Mouse (Mus musculus) MEL (cell line): Measurements from ENCODE around the gene Slc3a1. TPM values are rescaled to one million over a fixed set of nuclear protein-coding genes. Genes with fewer than 3 reads are reported as not detected.
A peak's percentile ranks its signal among the peaks of the same experiment; 100 is the strongest.

ENCODE experiments used
- DNase-seq: peaks from one replicate; pipeline ENCODE4 v3.0.0; 2011; ENCODE audit warnings: low read depth, low spot score
- H3K27ac ChIP-seq: 2 replicates; pipeline ENCODE4 v1.5.1; 2012; ENCODE audit warnings: low read depth, mild to moderate bottlenecking, control low read depth, low read length, moderate library complexity; ENCODE audit not compliant: control insufficient read depth
- H3K27me3 ChIP-seq, 2 experiments: fragments of 150-350 bp in 1 of 2; sonication (generic) in 1 of 2; 2 replicates each; pipeline ENCODE4 v1.6.1; 2012; ENCODE audit warnings: low read length in 2 of 2, mild to moderate bottlenecking in 2 of 2, improper control_type of control experiment in 1 of 2, moderate library complexity in 1 of 2; ENCODE audit not compliant: insufficient read depth in 2 of 2, control insufficient read depth in 1 of 2
- H3K36me3 ChIP-seq, 2 experiments: 2 replicates each; pipeline ENCODE4 v1.6.1; 2012 to 2014; ENCODE audit warnings: low read length in 2 of 2, improper control_type of control experiment in 1 of 2, inconsistent platforms in 1 of 2, mild to moderate bottlenecking in 1 of 2; ENCODE audit not compliant: insufficient read depth in 2 of 2, control insufficient read depth in 1 of 2
- H3K4me1 ChIP-seq, 2 experiments: fragments of 150-350 bp in 1 of 2; sonication (generic) in 1 of 2; 2 replicates each; pipeline ENCODE4 v1.6.1; 2012; ENCODE audit warnings: low read length in 2 of 2, improper control_type of control experiment in 1 of 2, mild to moderate bottlenecking in 1 of 2; ENCODE audit not compliant: insufficient read depth in 2 of 2, control insufficient read depth in 1 of 2
- H3K4me3 ChIP-seq, 2 experiments: fragments of 150-350 bp in 1 of 2; sonication (generic) in 1 of 2; 2 replicates each; pipeline ENCODE4 v1.5.1; 2012; ENCODE audit warnings: low read depth in 2 of 2, low read length in 2 of 2, mild to moderate bottlenecking in 2 of 2, moderate library complexity in 2 of 2, control low read depth in 1 of 2, improper control_type of control experiment in 1 of 2; ENCODE audit not compliant: control insufficient read depth in 1 of 2, insufficient read depth in 1 of 2
- H3K79me2 ChIP-seq: 2 replicates; pipeline ENCODE4 v1.6.1; 2012; ENCODE audit warnings: mild to moderate bottlenecking, low read length, moderate library complexity; ENCODE audit not compliant: control insufficient read depth, poor library complexity, insufficient read depth
- H3K9ac ChIP-seq: 2 replicates; pipeline ENCODE4 v1.6.1; 2012; ENCODE audit warnings: low read depth, mild to moderate bottlenecking, control low read depth, low read length, moderate library complexity; ENCODE audit not compliant: control insufficient read depth, poor library complexity, severe bottlenecking
- H3K9me3 ChIP-seq: fragments of 150-350 bp; sonication (generic); replicated peaks from 2 replicates; pipeline ENCODE4 v1.6.1; 2012; ENCODE audit warnings: mild to moderate bottlenecking, low read length, improper control_type of control experiment, moderate library complexity; ENCODE audit not compliant: insufficient read depth
- BHLHE40 ChIP-seq: IDR thresholded peaks from 2 replicates; pipeline ENCODE4 v1.6.1; 2012; ENCODE audit warnings: low read depth, mild to moderate bottlenecking, inconsistent platforms, low read length, improper control_type of control experiment, borderline replicate concordance
- CHD1 ChIP-seq: IDR thresholded peaks from 2 replicates; pipeline ENCODE4 v1.6.1; 2012; ENCODE audit warnings: low read depth, mild to moderate bottlenecking, inconsistent platforms, low read length, improper control_type of control experiment
- CTCF ChIP-seq, 3 experiments: IDR thresholded peaks in 2 of 3; conservative IDR thresholded peaks in 1 of 3; 2 replicates each; pipeline ENCODE4 v1.5.1; 2011 to 2012; ENCODE audit warnings: low read length in 3 of 3, low read depth in 2 of 3, mild to moderate bottlenecking in 2 of 3, improper control_type of control experiment in 1 of 3, inconsistent platforms in 1 of 3, mixed read lengths in 1 of 3, moderate library complexity in 1 of 3; ENCODE audit not compliant: control insufficient read depth in 1 of 3, insufficient read depth in 1 of 3, poor library complexity in 1 of 3, severe bottlenecking in 1 of 3
- E2F4 ChIP-seq: IDR thresholded peaks from 2 replicates; pipeline ENCODE4 v1.6.1; 2011; ENCODE audit warnings: low read depth, low read length, improper control_type of control experiment, borderline replicate concordance
- ELF1 ChIP-seq: IDR thresholded peaks from 2 replicates; pipeline ENCODE4 v1.6.1; 2014; ENCODE audit warnings: low read depth, mild to moderate bottlenecking, inconsistent platforms, low read length, improper control_type of control experiment, moderate library complexity
- EP300 ChIP-seq, 2 experiments: IDR thresholded peaks; 2 replicates each; pipeline ENCODE4 v1.6.1; 2011; ENCODE audit warnings: improper control_type of control experiment in 2 of 2, low read length in 2 of 2, low read depth in 1 of 2, mild to moderate bottlenecking in 1 of 2
- GABPA ChIP-seq: IDR thresholded peaks from 2 replicates; pipeline ENCODE4 v1.6.1; 2012; ENCODE audit warnings: low read depth, mild to moderate bottlenecking, inconsistent platforms, low read length, improper control_type of control experiment, moderate library complexity
- GATA1 ChIP-seq: IDR thresholded peaks from 2 replicates; pipeline ENCODE4 v1.6.1; 2011; ENCODE audit warnings: low read depth, low read length, improper control_type of control experiment
- JUND ChIP-seq: IDR thresholded peaks from 2 replicates; pipeline ENCODE4 v1.6.1; 2011; ENCODE audit warnings: low read depth, mild to moderate bottlenecking, improper control_type of control experiment, low read length
- MAX ChIP-seq: IDR thresholded peaks from 2 replicates; pipeline ENCODE4 v1.6.1; 2011; ENCODE audit warnings: low read length, improper control_type of control experiment
- MAZ ChIP-seq: IDR thresholded peaks from 2 replicates; pipeline ENCODE4 v1.6.1; 2012; ENCODE audit warnings: low read depth, mild to moderate bottlenecking, inconsistent platforms, low read length, improper control_type of control experiment
- MXI1 ChIP-seq: IDR thresholded peaks from 2 replicates; pipeline ENCODE4 v1.6.1; 2011; ENCODE audit warnings: mild to moderate bottlenecking, low read depth, low read length, improper control_type of control experiment
- MYB ChIP-seq: IDR thresholded peaks from 2 replicates; pipeline ENCODE4 v1.6.1; 2011; ENCODE audit warnings: mild to moderate bottlenecking, low read depth, low read length, improper control_type of control experiment
- NELFE ChIP-seq: IDR thresholded peaks from 2 replicates; pipeline ENCODE4 v1.6.1; 2011; ENCODE audit warnings: low read depth, low read length, improper control_type of control experiment
- NRF1 ChIP-seq: IDR thresholded peaks from 2 replicates; pipeline ENCODE4 v1.6.1; 2014; ENCODE audit warnings: low read depth, mild to moderate bottlenecking, inconsistent platforms, low read length, improper control_type of control experiment, moderate library complexity; ENCODE audit not compliant: poor library complexity, insufficient read depth, severe bottlenecking
- POLR2A ChIP-seq, 2 experiments: IDR thresholded peaks; 2 replicates each; pipeline ENCODE4 v1.6.1; 2011 to 2012; ENCODE audit warnings: low read length in 2 of 2, mild to moderate bottlenecking in 2 of 2, control low read depth in 1 of 2, improper control_type of control experiment in 1 of 2, low read depth in 1 of 2, moderate library complexity in 1 of 2; ENCODE audit not compliant: control insufficient read depth in 1 of 2, insufficient read depth in 1 of 2, poor library complexity in 1 of 2
- POLR2AphosphoS2 ChIP-seq: IDR thresholded peaks from 2 replicates; pipeline ENCODE4 v1.6.1; 2011; ENCODE audit warnings: low read length, improper control_type of control experiment
- POLR2AphosphoS5 ChIP-seq: IDR thresholded peaks from 2 replicates; pipeline ENCODE4 v1.6.1; 2012; ENCODE audit warnings: low read depth, borderline replicate concordance, mild to moderate bottlenecking, inconsistent platforms, low read length, moderate library complexity, mixed read lengths
- RAD21 ChIP-seq: IDR thresholded peaks from 2 replicates; pipeline ENCODE4 v1.6.1; 2011; ENCODE audit warnings: mild to moderate bottlenecking, low read depth, low read length, improper control_type of control experiment
- RCOR1 ChIP-seq: IDR thresholded peaks from 2 replicates; pipeline ENCODE4 v1.6.1; 2012; ENCODE audit warnings: low read depth, mild to moderate bottlenecking, inconsistent platforms, low read length, improper control_type of control experiment
- SIN3A ChIP-seq: IDR thresholded peaks from 2 replicates; pipeline ENCODE4 v1.6.1; 2012; ENCODE audit warnings: low read length, improper control_type of control experiment, inconsistent platforms
- SMC3 ChIP-seq: IDR thresholded peaks from 2 replicates; pipeline ENCODE4 v1.6.1; 2011; ENCODE audit warnings: low read depth, low read length, improper control_type of control experiment
- TAL1 ChIP-seq: IDR thresholded peaks from 2 replicates; pipeline ENCODE4 v1.6.1; 2012; ENCODE audit warnings: mild to moderate bottlenecking, inconsistent platforms, low read length, moderate library complexity, mixed read lengths
- TBP ChIP-seq: IDR thresholded peaks from 2 replicates; pipeline ENCODE4 v1.8.0; 2011; ENCODE audit warnings: low read depth, low read length, improper control_type of control experiment
- TCF12 ChIP-seq: IDR thresholded peaks from 2 replicates; pipeline ENCODE4 v1.6.1; 2014; ENCODE audit warnings: low read depth, mild to moderate bottlenecking, inconsistent platforms, low read length, improper control_type of control experiment, moderate library complexity
- USF1 ChIP-seq: IDR thresholded peaks from 2 replicates; pipeline ENCODE4 v1.6.1; 2014; ENCODE audit warnings: low read depth, mild to moderate bottlenecking, inconsistent platforms, low read length, improper control_type of control experiment, moderate library complexity
- USF2 ChIP-seq, 2 experiments: IDR thresholded peaks; 2 replicates each; pipeline ENCODE4 v1.6.1; 2011 to 2012; ENCODE audit warnings: improper control_type of control experiment in 2 of 2, low read length in 2 of 2, borderline replicate concordance in 1 of 2, inconsistent platforms in 1 of 2, low read depth in 1 of 2, mild to moderate bottlenecking in 1 of 2; ENCODE audit not compliant: insufficient read depth in 1 of 2
- ZC3H11A ChIP-seq: IDR thresholded peaks from 2 replicates; pipeline ENCODE4 v1.6.1; 2012; ENCODE audit warnings: low read depth, mild to moderate bottlenecking, inconsistent platforms, low read length, improper control_type of control experiment
- ZKSCAN1 ChIP-seq: IDR thresholded peaks from 2 replicates; pipeline ENCODE4 v1.6.1; 2012; ENCODE audit warnings: low read depth, mild to moderate bottlenecking, inconsistent platforms, low read length, improper control_type of control experiment, moderate library complexity
- ZMIZ1 ChIP-seq: IDR thresholded peaks from 2 replicates; pipeline ENCODE4 v1.6.1; 2012; ENCODE audit warnings: low read depth, mild to moderate bottlenecking, inconsistent platforms, low read length, improper control_type of control experiment, moderate library complexity
- polyA plus RNA-seq, 2 experiments: library from polyadenylated mRNA; stranded (reverse) in 1 of 2; unstranded in 1 of 2; fragments of >175 nt in 1 of 2; fragments of >200 nt in 1 of 2; gene quantifications; 2 replicates each; pipeline versions ENCODE4 v1.2.1 to v1.2.4; 2012; ENCODE audit warnings: low replicate concordance in 2 of 2, low read depth in 1 of 2; ENCODE audit not compliant: insufficient read length in 2 of 2, insufficient read depth in 1 of 2, missing spikeins in 1 of 2
- total RNA-seq: library from RNA; depleted of rRNA; stranded (reverse); fragments of 300-350 nt; gene quantifications from 2 replicates; pipeline ENCODE4 v1.2.3, GENCODE M21; 2012

Slc3a1 gene
- total and polyA plus RNA-seq, 3 experiments = 0.08 TPM; not detected in 1

DNA sequence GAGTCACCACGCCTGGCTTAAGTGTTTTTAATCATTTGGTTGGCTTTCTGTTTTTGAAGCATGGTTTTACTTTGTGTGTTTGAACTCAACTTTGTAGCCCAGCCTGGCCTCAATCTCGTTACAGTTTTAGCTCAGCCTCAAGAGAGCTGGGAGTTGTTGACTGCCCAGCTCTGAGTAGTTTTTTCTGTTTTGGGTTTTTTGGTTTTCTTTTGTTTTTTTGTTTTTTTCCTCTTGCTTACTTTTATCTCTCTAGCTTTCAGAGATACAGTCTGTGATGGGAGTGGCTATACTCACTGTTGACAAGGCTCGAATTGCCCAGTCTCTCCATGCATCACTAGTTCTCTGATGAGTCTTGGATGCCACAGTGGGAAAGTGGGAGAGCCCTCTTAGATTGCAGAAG is 7.8 kb upstream of the Slc3a1 start:
- H3K27ac ChIP-seq = no peak overlapping the region

DNA sequence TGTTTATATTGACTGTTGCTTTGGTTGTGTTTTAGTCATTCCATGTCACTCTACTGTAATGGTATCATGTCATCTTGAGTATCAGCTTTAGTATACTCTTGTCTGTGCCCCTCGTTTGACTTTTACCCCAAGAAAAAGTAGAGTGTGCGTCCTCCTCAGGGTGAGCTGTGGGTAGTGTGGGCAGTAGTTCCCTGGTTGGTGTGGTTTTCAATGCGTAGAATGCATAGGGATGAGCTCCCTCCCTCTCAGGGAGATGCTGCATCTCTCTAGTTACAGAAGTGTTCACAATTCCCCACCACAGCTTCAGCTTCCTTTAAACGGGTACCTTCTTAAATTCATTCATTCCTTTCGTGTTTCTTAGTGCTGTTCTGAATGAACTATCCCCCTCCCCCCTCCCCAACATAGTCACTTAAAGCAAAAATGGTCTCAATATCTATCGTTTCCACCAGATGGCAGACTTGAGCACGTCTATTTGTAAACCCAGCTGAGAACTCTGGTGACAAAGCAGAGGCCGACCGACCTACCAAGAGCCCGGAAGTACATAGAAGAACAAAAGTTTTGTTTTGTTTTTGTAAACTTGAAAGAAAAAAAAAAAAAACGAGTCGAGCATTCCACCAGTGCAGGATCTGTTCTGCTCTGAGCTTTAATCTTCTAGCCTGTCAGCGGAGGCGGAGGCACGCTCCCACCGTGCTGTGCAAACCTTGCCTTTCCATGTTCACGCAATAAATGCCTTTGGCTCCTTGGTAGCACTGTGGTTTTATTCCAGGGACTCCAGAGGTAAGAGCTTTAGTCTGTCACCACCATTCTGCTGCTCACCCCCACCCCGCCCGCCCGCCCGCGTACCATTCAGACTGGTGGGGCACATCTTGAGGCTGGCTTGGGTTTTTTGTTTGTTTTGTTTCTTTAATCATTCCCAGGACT is 4.7 kb upstream of the Slc3a1 start:
- Histone ChIP-seq H3K79me2 (no peaks in the 10 kb centered on the region), H3K36me3 (peaks cover 0 to 7% of the 10 kb centered on the region in 2 experiments; a peak in 2 of 4 replicates), H3K4me1 (peaks cover 4 to 8% of the 10 kb centered on the region in 2 experiments), H3K9me3 (no peaks in the 10 kb centered on the region), H3K27me3 (no peaks in the 10 kb centered on the region), H3K27ac (no peak overlapping the region), H3K4me3 (no peak overlapping the region), H3K9ac (no peak overlapping the region)
- peak; percentile 78 for DNase-seq
- TF ChIP-seq SIN3A = peak; percentile 30; the same call in 1 of the 2 replicates
- no peak for TF ChIP-seq USF1
- TF ChIP-seq MAZ = peak; percentile 66; the same call in 1 of the 2 replicates
- TF ChIP-seq MAX = no peak
- no peak for TF ChIP-seq ELF1
- TF ChIP-seq BHLHE40 = no peak
- TF ChIP-seq CTCF (IDR thresholded peaks at IDR 0.05 in 2 of 3, conservative IDR thresholded peaks at IDR 0.05 in 1 of 3; ENCODE audit: control insufficient read depth in 1 of 3, insufficient read depth in 1 of 3, low read depth in 2 of 3, low read length in 3 of 3, poor library complexity in 1 of 3, severe bottlenecking in 1 of 3) = peak; percentile 34 to 65 (median 41); a peak in 5 of 6 replicates
- TF ChIP-seq CHD1 = no peak
- no peak for TF ChIP-seq POLR2AphosphoS5
- TF ChIP-seq TCF12 = no peak
- no peak for TF ChIP-seq E2F4
- TF ChIP-seq ZMIZ1 = no peak
- no peak for TF ChIP-seq NRF1
- TF ChIP-seq POLR2AphosphoS2 = no peak
- TF ChIP-seq RCOR1 = no peak
- peak; percentile 17; the same call in 1 of the 2 replicates for TF ChIP-seq ZC3H11A
- TF ChIP-seq TAL1 = no peak
- TF ChIP-seq GABPA = no peak
- TF ChIP-seq NELFE = no peak
- no peak for TF ChIP-seq MYB
- no peak for TF ChIP-seq POLR2A (IDR thresholded peaks at IDR 0.05; ENCODE audit: control insufficient read depth in 1 of 2, insufficient read depth in 1 of 2, low read depth in 1 of 2, low read length in 2 of 2, poor library complexity in 1 of 2)
- peak; percentile 41 for TF ChIP-seq RAD21
- no peak for TF ChIP-seq USF2 (IDR thresholded peaks at IDR 0.05; ENCODE audit: borderline replicate concordance in 1 of 2, insufficient read depth in 1 of 2, low read depth in 1 of 2, low read length in 2 of 2)
- TF ChIP-seq MXI1 = no peak
- peak; percentile 72 for TF ChIP-seq SMC3
- TF ChIP-seq TBP = no peak
- TF ChIP-seq JUND = no peak
- TF ChIP-seq GATA1 = no peak
- TF ChIP-seq EP300 (IDR thresholded peaks at IDR 0.05; ENCODE audit: low read depth in 1 of 2, low read length in 2 of 2) = no peak

More for the DNA sequence above, 7.8 kb upstream of the Slc3a1 start:
- H3K27me3 ChIP-seq = no peaks in the 10 kb centered on the region
- H3K9me3 ChIP-seq = no peaks in the 10 kb centered on the region
- no peak for DNase-seq
- H3K4me1 ChIP-seq = peaks cover 8 to 17% of the 10 kb centered on the region in 2 experiments
- H3K79me2 ChIP-seq = no peaks in the 10 kb centered on the region
- no peak overlapping the region for H3K4me3 ChIP-seq
- TF ChIP-seq E2F4 (no peak), ZKSCAN1 (peak; percentile 65; the same call in 1 of the 2 replicates), TCF12 (no peak), ZC3H11A (no peak)
- peaks cover 0 to 18% of the 10 kb centered on the region in 2 experiments; a peak in 2 of 4 replicates for H3K36me3 ChIP-seq
- H3K9ac ChIP-seq = no peak overlapping the region
